Mouse (Mus musculus) limb, embryonic 10.5 days (tissue): Measurements from ENCODE around the gene Stn1. TPM values are rescaled to one million over a fixed set of nuclear protein-coding genes. Genes with fewer than 3 reads are reported as not detected.

Experiments
- DNase-seq: peaks from one replicate; pipeline ENCODE4 v3.0.0-alpha.2; 2017; ENCODE audit warnings: low spot score
- H3K27ac ChIP-seq: fragments of 300-500 bp; sonication (generic); 2 replicates; pipeline ENCODE4 v1.5.1; 2016; ENCODE audit warnings: mild to moderate bottlenecking
- H3K27me3 ChIP-seq: fragments of 300-500 bp; sonication (generic); 2 replicates; pipeline ENCODE4 v1.6.1; 2016; ENCODE audit warnings: low read depth, mild to moderate bottlenecking; ENCODE audit not compliant: poor library complexity, severe bottlenecking
- H3K36me3 ChIP-seq: fragments of 300-500 bp; sonication (generic); 2 replicates; pipeline ENCODE4 v1.6.1; 2016; ENCODE audit warnings: mild to moderate bottlenecking, moderate library complexity
- H3K4me1 ChIP-seq: fragments of 300-500 bp; sonication (generic); 2 replicates; pipeline ENCODE4 v1.6.1; 2016
- H3K4me3 ChIP-seq: fragments of 300-500 bp; sonication (generic); 2 replicates; pipeline ENCODE4 v1.5.1; 2016; ENCODE audit warnings: mild to moderate bottlenecking, moderate library complexity
- H3K9me3 ChIP-seq: fragments of 300-500 bp; sonication (generic); replicated peaks from 2 replicates; pipeline ENCODE4 v1.6.1; 2016; ENCODE audit warnings: mild to moderate bottlenecking
- WGBS: fragments of 180-500 bp; shearing (Covaris S2); methylation state at CpG from one replicate; pipeline ENCODE4 v1.1.7; 2016; 5-methylcytosine and 5-hydroxymethylcytosine counted together
- polyA plus RNA-seq: library from polyadenylated mRNA; unstranded; fragments of >200 nt; fragmentation: Nextera tagmentation; extraction: Ambion mirVana; gene quantifications from 2 replicates; pipeline ENCODE4 v1.2.1, GENCODE M21; 2016

Stn1 gene
- polyA plus RNA-seq, 1 experiment from 2014 or later: 74.5 TPM

DNA sequence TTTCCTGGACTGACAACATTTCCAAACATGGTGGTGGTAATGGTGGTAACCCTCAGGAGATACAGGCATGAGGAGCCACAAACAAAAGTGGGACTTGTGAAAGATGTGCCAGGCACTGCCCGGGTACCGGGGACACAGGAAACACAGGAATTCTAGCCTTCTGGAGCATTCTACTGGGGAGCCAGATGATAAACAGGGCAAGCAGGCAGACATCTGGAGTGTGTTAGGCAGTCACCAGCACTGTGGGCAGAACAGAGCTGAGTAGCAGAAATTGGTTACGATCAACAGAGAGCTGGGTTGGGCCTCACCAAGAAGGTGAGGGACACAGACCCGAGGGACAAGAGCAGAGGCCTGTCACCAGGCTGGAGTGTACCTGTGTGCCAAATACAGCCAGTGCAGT, 38.4 kb downstream of the Stn1 start:
- DNase-seq: peak; percentile 64
- Histone ChIP-seq H3K27me3 (no peaks in the 10 kb centered on the region), H3K27ac (peak overlapping the region; percentile 73), H3K36me3 (peaks cover 18% of the 10 kb centered on the region; the same call in 1 of the 2 replicates), H3K4me1 (peaks cover 32% of the 10 kb centered on the region), H3K9me3 (no peaks in the 10 kb centered on the region), H3K4me3 (no peak overlapping the region)
- WGBS: 28% methylated on average over 4 of the region's 4 CpGs

GRCm38 (mm10) chr19:47497736-47498135, 39.6 kb downstream of the Stn1 start:
- no peak for DNase-seq
- Histone ChIP-seq H3K27ac (peak overlapping the region; percentile 62; the same call in 1 of the 2 replicates), H3K4me3 (no peak overlapping the region), H3K27me3 (no peaks in the 10 kb centered on the region), H3K36me3 (peaks cover 17% of the 10 kb centered on the region; the same call in 1 of the 2 replicates), H3K4me1 (peaks cover 38% of the 10 kb centered on the region), H3K9me3 (no peaks in the 10 kb centered on the region)
- WGBS: 94% methylated on average over 6 of the region's 6 CpGs

- Histone ChIP-seq H3K4me1 (peaks cover 38% of the 10 kb centered on the region), H3K27me3 (no peaks in the 10 kb centered on the region), H3K36me3 (peaks cover 13% of the 10 kb centered on the region; the same call in 1 of the 2 replicates), H3K27ac (0 out of 2 replicates have a peak overlapping the region, but pooled peaks have one; percentile 62), H3K9me3 (no peaks in the 10 kb centered on the region), H3K4me3 (no peak overlapping the region)
- 90% methylated on average over 9 of the region's 9 CpGs for WGBS
- no peak for DNase-seq
Measured at GRCm38 (mm10) chr19:47497313-47497712, 40.0 kb downstream of the Stn1 start.

DNA sequence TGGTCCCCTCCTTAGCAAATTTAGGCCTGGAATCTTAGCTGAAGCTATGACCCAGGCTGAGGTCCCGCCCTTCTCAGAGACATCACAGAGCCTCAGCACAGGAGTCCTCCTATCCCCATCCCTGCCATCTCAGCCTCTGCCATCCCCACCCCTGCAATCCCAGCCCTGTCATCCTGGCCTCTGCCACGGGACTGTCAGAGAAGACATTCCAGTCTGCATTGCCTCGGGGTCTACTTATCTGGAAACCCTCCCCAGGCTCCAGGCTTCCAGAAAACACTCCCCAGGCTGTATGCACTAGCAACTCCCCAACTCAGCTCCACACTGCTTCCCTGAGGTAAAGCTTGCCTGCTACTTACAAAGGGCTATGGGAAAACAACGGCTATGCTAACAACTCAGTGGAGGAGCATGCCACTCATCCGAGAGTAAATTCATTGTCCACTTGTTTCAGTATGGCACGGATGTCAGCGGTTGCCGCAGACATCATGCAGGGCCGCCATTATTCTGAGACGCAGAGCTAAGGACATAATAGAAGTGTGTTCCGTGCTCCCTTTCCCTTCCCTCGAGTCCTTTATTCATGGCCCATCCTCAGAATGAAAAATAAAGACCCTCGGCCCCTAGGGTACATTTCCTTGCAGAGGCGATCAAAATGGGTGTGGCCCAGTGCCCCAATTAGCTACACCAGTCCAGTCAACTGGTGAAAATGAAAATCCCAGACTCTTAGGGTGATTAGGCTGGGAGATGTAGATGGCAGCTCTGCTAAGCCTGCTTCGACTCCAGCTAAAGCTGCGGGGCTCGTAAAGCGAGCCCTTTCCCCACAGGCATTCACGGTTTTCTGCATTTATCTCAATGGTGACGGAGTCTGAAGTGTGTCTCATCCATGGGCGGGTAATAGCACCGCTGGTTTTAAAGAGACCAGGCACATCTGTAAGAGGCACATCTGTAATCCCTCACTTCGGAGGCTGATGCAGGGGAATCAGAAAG, 44.0 kb downstream of the Stn1 start:
- peaks cover 21% of the 10 kb centered on the region for H3K4me1 ChIP-seq
- whole genome bisulfite sequencing: 75% methylated on average over 23 of the region's 23 CpGs
- no peaks in the 10 kb centered on the region for H3K27me3 ChIP-seq
- no peaks in the 10 kb centered on the region for H3K36me3 ChIP-seq
- no peaks in the 10 kb centered on the region for H3K9me3 ChIP-seq
- 0 out of 2 replicates have a peak overlapping the region, but pooled peaks have one; percentile 14 for H3K27ac ChIP-seq
- DNase-seq: no peak
- H3K4me3 ChIP-seq: no peak overlapping the region

DNA sequence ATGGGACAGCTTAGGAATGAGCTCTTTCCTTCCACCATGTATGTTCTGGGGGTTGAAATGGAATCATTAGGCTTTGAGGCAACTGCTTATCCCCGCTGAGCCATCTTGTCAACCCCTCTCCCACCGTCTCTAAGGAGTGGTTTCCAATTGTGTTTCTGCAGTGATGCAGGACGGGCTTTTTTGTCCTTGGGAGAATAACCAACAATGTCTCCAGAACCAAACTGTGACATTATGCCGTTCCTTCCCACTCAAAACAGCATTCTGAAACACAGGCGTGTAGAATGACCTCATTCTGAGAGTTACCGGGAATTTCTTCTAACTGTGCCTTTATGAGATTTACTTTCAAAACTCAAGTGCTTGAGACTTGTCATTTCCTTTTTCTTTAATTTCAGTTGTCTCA, 44.9 kb downstream of the Stn1 start:
- Histone ChIP-seq H3K9me3 (no peaks in the 10 kb centered on the region), H3K36me3 (no peaks in the 10 kb centered on the region), H3K4me1 (peaks cover 14% of the 10 kb centered on the region), H3K4me3 (no peak overlapping the region), H3K27me3 (no peaks in the 10 kb centered on the region), H3K27ac (no peak overlapping the region)
- no peak for DNase-seq
- WGBS: 96% methylated on average over 6 of the region's 6 CpGs

GRCm38 (mm10) chr19:47491853-47492252, 45.5 kb downstream of the Stn1 start:
- H3K9me3 ChIP-seq: no peaks in the 10 kb centered on the region
- H3K36me3 ChIP-seq: no peaks in the 10 kb centered on the region
- 88% methylated on average over 2 of the region's 2 CpGs for WGBS
- no peak for DNase-seq
- no peak overlapping the region for H3K4me3 ChIP-seq
- no peak overlapping the region for H3K27ac ChIP-seq
- peaks cover 9% of the 10 kb centered on the region; the same call in 1 of the 2 replicates for H3K4me1 ChIP-seq
- H3K27me3 ChIP-seq: no peaks in the 10 kb centered on the region

DNA sequence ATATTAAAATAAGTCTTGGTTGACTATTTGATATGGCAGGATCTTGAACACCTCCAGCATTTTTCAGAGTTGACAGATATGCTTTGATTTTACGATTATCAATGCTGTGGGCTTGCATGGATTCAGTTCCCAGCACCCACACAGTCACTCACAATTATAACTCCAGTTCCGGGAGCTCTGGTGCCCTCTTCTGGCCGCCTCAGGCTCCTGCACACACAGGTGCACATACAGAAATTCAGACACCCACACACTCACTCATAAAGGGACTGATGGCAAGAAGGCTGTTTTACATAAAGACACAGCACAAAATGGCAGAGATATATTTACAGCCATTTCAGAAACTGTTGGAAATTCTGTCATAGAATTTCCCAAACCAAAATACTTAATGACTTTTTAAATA, 48.1 kb downstream of the Stn1 start:
- WGBS: 86% methylated on average over 3 of the region's 3 CpGs
- DNase-seq: no peak

GRCm38 (mm10) chr19:47488250-47488649, 49.1 kb downstream of the Stn1 start:
- no peaks in the 10 kb centered on the region for H3K9me3 ChIP-seq
- 0 out of 2 replicates have a peak, but pooled peaks cover 11% of the 10 kb centered on the region for H3K4me1 ChIP-seq
- DNase-seq: no peak
- H3K4me3 ChIP-seq: no peak overlapping the region
- no peaks in the 10 kb centered on the region for H3K27me3 ChIP-seq
- 33% methylated on average over 4 of the region's 4 CpGs for WGBS
- no peaks in the 10 kb centered on the region for H3K36me3 ChIP-seq
- no peak overlapping the region for H3K27ac ChIP-seq

More for the DNA sequence above, 48.1 kb downstream of the Stn1 start:
- Histone ChIP-seq H3K27me3 (no peaks in the 10 kb centered on the region), H3K4me1 (peaks cover 15% of the 10 kb centered on the region; the same call in 1 of the 2 replicates), H3K36me3 (no peaks in the 10 kb centered on the region), H3K9me3 (no peaks in the 10 kb centered on the region), H3K27ac (no peak overlapping the region), H3K4me3 (no peak overlapping the region)

DNA sequence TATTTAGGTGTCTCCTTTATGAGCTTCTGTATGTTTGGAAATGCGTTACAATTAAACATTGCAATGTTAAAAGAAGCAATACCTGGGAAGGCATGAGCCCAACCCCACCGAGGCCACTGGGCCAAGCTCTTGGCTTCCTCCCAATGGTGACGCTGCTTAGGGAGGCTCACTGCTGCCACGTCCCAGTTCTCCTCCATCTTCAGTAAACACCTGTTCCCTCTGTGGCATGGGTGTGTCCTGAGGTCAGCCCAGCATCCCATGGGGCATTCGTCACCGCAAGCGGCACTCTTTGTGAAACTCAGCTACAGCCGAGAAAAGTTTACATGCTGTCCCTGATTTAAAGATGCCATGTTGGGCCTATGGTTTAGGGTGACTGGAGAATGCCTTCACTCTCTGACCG, 49.7 kb downstream of the Stn1 start:
- Histone ChIP-seq H3K9me3 (no peaks in the 10 kb centered on the region), H3K36me3 (no peaks in the 10 kb centered on the region), H3K4me3 (no peak overlapping the region), H3K4me1 (0 out of 2 replicates have a peak, but pooled peaks cover 8% of the 10 kb centered on the region), H3K27me3 (no peaks in the 10 kb centered on the region), H3K27ac (no peak overlapping the region)
- WGBS: 85% methylated on average over 9 of the region's 9 CpGs
- no peak for DNase-seq

GRCm38 (mm10) chr19:47485997-47486566, 51.2 kb downstream of the Stn1 start:
- H3K9me3 ChIP-seq: no peaks in the 10 kb centered on the region
- no peak for DNase-seq
- H3K4me1 ChIP-seq: 0 out of 2 replicates have a peak, but pooled peaks cover 8% of the 10 kb centered on the region
- 45% methylated on average over 9 of the region's 9 CpGs for WGBS
- H3K27me3 ChIP-seq: no peaks in the 10 kb centered on the region
- no peaks in the 10 kb centered on the region for H3K36me3 ChIP-seq
- 0 out of 2 replicates have a peak overlapping the region, but pooled peaks have one; percentile 12 for H3K27ac ChIP-seq
- no peak overlapping the region for H3K4me3 ChIP-seq

DNA sequence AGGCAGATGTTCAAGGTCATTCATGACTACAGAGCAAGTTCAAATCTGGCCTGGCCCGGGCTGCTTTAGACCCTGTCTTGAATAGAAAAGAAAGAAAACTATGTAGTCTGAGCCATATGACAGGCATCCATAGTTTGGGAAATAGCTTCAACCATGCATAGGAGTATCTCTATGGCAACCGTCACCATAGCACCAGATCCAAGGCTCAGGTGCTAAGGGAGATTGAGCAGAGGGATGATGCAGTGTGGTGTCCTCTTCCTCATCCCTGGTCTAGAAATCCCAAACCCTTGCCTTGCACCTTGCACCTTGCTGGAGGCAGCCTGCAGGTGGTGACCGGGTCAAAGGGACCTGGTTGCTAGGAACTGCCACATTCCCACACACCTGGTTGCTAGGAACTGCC, 53.2 kb downstream of the Stn1 start:
- no peak for DNase-seq
- Histone ChIP-seq H3K36me3 (no peaks in the 10 kb centered on the region), H3K27me3 (no peaks in the 10 kb centered on the region), H3K27ac (no peak overlapping the region), H3K4me1 (0 out of 2 replicates have a peak, but pooled peaks cover 8% of the 10 kb centered on the region), H3K9me3 (no peaks in the 10 kb centered on the region), H3K4me3 (no peak overlapping the region)
- 91% methylated on average over 3 of the region's 3 CpGs for WGBS

DNA sequence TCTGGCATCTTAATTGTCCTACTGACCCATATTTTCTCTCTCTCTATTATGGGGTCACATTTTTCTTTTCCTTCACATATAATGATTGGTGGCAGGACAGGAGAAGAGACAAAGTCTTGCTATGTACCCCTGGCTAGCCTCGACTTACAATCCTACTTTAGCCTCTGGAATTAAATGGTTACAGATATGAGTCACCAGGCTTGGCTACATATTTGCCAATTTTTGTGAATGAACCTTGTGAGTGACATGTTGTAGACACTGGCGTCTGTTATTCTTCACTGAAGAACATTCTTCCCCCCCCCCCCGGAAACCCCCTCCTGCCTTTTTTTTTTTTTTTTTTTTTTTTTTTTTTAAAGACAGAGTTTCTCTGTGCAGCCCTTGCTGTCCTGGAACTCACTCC, 54.0 kb downstream of the Stn1 start:
- H3K27me3 ChIP-seq: no peaks in the 10 kb centered on the region
- H3K27ac ChIP-seq: no peak overlapping the region
- 91% methylated on average over 3 of the region's 3 CpGs for WGBS
- no peak for DNase-seq
- 0 out of 2 replicates have a peak, but pooled peaks cover 8% of the 10 kb centered on the region for H3K4me1 ChIP-seq
- no peaks in the 10 kb centered on the region for H3K36me3 ChIP-seq
- no peak overlapping the region for H3K4me3 ChIP-seq
- no peaks in the 10 kb centered on the region for H3K9me3 ChIP-seq

DNA sequence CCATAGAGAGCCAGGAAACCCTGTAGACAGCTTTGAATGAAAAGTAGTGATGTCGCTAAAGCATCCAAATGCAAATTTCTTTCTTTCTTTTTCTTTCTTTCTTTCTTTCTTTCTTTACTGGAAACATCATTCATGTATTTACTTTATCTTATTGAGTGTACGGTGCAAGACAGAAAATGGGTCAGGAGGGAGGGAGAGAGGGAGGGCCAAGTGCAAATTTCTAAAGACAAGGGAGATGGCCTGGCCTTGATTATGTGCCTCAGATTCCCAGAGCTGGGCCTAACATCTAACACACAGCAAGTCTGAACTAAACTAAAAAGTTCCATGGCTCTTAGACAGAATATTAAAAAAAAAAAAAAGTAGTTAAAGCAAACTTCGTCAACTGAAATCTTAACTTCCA, 63.9 kb downstream of the Stn1 start:
- WGBS: 89% methylated on average over 3 of the region's 3 CpGs
- Histone ChIP-seq H3K4me3 (no peak overlapping the region), H3K27ac (no peak overlapping the region), H3K36me3 (no peaks in the 10 kb centered on the region), H3K27me3 (no peaks in the 10 kb centered on the region), H3K4me1 (peaks cover 15% of the 10 kb centered on the region), H3K9me3 (no peaks in the 10 kb centered on the region)
- DNase-seq: no peak
